Mouse (Mus musculus) embryonic facial prominence, embryonic 13.5 days (tissue): ENCODE results near the gene Robo3. TPM values are rescaled to one million over a fixed set of nuclear protein-coding genes. Genes with fewer than 3 reads are reported as not detected.

Experiments
- ATAC-seq: fragments of 200-750 bp; cut with Nextera tagmentation; 2 replicates; pipeline ENCODE4 v1.8.0; 2017; ENCODE audit warnings: low read depth; ENCODE audit not compliant: insufficient number of reproducible peaks, insufficient read depth, low FRiP score, low TSS enrichment
- H3K27ac ChIP-seq: fragments of 300-500 bp; sonication (generic); 2 replicates; pipeline ENCODE4 v1.5.1; 2015; ENCODE audit warnings: moderate library complexity, mild to moderate bottlenecking, inconsistent platforms
- H3K27me3 ChIP-seq: fragments of 300-500 bp; sonication (generic); 2 replicates; pipeline ENCODE4 v1.6.1; 2015; ENCODE audit warnings: mild to moderate bottlenecking, inconsistent platforms
- H3K36me3 ChIP-seq: fragments of 300-500 bp; sonication (generic); 2 replicates; pipeline ENCODE4 v1.6.1; 2015; ENCODE audit warnings: mild to moderate bottlenecking, inconsistent platforms
- H3K4me1 ChIP-seq: fragments of 300-500 bp; sonication (generic); 2 replicates; pipeline ENCODE4 v1.6.1; 2015; ENCODE audit warnings: inconsistent platforms
- H3K4me2 ChIP-seq: fragments of 300-500 bp; sonication (generic); 2 replicates; pipeline ENCODE4 v1.6.1; 2015; ENCODE audit warnings: moderate library complexity, mild to moderate bottlenecking, inconsistent platforms
- H3K4me3 ChIP-seq: fragments of 300-500 bp; sonication (generic); 2 replicates; pipeline ENCODE4 v1.5.1; 2015; ENCODE audit warnings: mild to moderate bottlenecking, inconsistent platforms
- H3K9ac ChIP-seq: fragments of 300-500 bp; sonication (generic); 2 replicates; pipeline ENCODE4 v1.6.1; 2015; ENCODE audit warnings: mild to moderate bottlenecking, inconsistent platforms
- H3K9me3 ChIP-seq: fragments of 300-500 bp; sonication (generic); 2 replicates; pipeline ENCODE4 v1.6.1; 2016; ENCODE audit warnings: inconsistent platforms
- whole genome bisulfite sequencing: fragments of 180-500 bp; shearing (Covaris S2); methylation state at CpG from one replicate; pipeline ENCODE4 v1.1.7; 2015; ENCODE audit warnings: mixed read lengths; 5-methylcytosine and 5-hydroxymethylcytosine counted together
- polyA plus RNA-seq: library from polyadenylated mRNA; unstranded; fragments of >200 nt; fragmentation: Nextera tagmentation; extraction: Ambion mirVana; gene quantifications from 2 replicates; pipeline ENCODE4 v1.2.1, GENCODE M21; 2015

Gene Robo3
- polyA plus RNA-seq, 1 experiment from 2014 or later: 0.62 TPM

DNA sequence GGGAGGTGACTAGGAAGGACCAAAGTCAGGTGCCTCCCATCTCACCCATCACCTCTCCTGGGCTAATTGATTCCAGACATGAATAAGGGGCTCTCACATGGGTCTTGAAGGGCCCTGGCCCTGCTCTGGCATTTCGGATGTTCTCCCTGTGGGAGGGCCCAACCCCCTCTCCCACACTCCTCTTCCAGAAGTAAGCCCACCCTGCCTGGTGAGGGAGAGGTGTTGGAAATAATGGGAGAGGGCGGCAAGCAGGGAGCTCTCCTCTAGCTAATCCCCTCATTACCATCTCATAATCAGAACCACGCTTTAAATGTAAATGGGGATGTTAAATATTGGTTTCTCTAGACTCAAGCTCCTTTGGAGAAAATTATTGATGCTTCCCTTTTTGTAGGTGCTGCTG lies 21.9 kb upstream of the Robo3 start:
- H3K27me3 ChIP-seq: peaks cover 99% of the 10 kb centered on the region
- H3K4me3 ChIP-seq: no peak overlapping the region
- H3K4me1 ChIP-seq: peaks cover 20% of the 10 kb centered on the region
- H3K36me3 ChIP-seq: no peaks in the 10 kb centered on the region
- no peaks in the 10 kb centered on the region for H3K9me3 ChIP-seq
- no peak for ATAC-seq
- 8% methylated on average over 3 of the region's 3 CpGs for WGBS
- no peak overlapping the region for H3K4me2 ChIP-seq
- no peak overlapping the region for H3K9ac ChIP-seq
- H3K27ac ChIP-seq: no peak overlapping the region

DNA sequence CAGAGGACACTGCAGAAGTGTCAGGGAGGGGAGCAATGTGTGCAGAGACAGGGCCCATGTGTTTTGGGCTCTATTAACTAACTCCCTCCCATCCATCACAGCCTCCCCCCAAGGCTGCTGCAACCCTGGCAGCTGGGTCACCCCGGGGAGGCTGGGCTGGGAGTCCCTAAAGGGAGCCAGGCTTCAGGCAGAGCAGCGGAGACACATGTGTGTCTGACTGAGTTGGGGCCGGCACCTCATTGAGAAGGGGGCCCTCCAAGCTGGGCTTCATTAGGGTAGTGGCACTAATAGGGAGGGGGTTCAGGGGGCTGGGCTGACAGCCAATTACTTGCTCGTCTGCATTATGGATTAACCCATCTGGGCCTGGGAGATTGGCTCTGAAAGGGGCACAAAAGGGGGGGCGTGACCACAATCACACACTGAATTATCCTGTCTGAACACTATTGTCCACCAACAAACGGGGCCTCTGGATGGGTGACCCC lies 21.0 kb upstream of the Robo3 start:
- Histone ChIP-seq H3K9ac (no peak overlapping the region), H3K27ac (no peak overlapping the region), H3K27me3 (peaks cover 96% of the 10 kb centered on the region), H3K4me1 (peaks cover 16% of the 10 kb centered on the region), H3K4me3 (no peak overlapping the region), H3K36me3 (no peaks in the 10 kb centered on the region), H3K4me2 (no peak overlapping the region), H3K9me3 (no peaks in the 10 kb centered on the region)
- 4% methylated on average over 6 of the region's 6 CpGs for WGBS
- 0 out of 2 replicates have a peak, but pooled peaks have one; percentile 67 for ATAC-seq

DNA sequence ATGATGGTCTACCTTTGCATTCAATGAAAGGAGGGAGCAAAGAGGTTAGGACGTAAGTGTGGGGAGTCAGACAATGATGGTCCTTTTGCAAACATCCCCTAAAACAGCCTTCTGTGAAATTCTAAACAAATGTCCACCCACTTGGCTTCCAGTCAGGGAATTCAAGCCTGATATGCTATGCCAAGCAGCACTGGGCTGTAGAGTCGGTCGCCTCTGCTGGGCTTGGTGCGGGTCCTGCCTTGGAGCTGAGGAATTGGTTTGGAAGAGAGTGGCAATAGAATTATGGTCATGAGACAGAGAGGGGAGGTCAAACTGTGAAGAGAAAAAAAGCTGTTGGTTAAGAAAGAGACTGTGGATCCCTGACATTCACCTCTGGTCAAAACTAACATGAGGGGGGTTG lies 20.3 kb upstream of the Robo3 start:
- Histone ChIP-seq H3K27me3 (peaks cover 92% of the 10 kb centered on the region), H3K27ac (no peak overlapping the region), H3K9me3 (no peaks in the 10 kb centered on the region), H3K36me3 (no peaks in the 10 kb centered on the region), H3K4me1 (peaks cover 16% of the 10 kb centered on the region), H3K4me2 (no peak overlapping the region), H3K4me3 (no peak overlapping the region), H3K9ac (no peak overlapping the region)
- no peak for ATAC-seq
- WGBS: 39% methylated on average over 4 of the region's 4 CpGs

DNA sequence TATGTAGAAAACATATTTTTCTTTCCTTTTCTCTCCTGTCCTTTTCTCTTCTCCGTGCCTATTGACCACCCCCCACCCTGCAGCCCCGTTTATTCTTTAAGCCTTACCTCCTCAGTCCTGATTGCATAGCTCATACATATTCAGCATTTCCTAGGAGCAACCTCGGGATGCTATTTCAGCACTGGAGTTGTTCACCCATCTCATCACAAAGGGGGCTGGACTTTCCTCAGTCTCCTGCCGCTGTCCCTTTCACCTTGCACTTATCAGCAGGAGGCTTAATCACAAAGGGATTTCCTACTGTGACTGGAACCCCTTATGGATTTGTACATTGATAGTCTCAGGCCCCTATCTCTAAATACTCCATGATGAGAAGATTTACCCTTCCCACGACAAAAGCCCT lies 19.4 kb upstream of the Robo3 start:
- H3K4me3 ChIP-seq: no peak overlapping the region
- no peak overlapping the region for H3K4me2 ChIP-seq
- no peak for ATAC-seq
- no peak overlapping the region for H3K9ac ChIP-seq
- H3K36me3 ChIP-seq: no peaks in the 10 kb centered on the region
- no peaks in the 10 kb centered on the region for H3K9me3 ChIP-seq
- 1% methylated on average over 5 of the region's 5 CpGs for WGBS
- H3K27ac ChIP-seq: no peak overlapping the region
- peaks cover 84% of the 10 kb centered on the region for H3K27me3 ChIP-seq
- H3K4me1 ChIP-seq: peaks cover 16% of the 10 kb centered on the region

DNA sequence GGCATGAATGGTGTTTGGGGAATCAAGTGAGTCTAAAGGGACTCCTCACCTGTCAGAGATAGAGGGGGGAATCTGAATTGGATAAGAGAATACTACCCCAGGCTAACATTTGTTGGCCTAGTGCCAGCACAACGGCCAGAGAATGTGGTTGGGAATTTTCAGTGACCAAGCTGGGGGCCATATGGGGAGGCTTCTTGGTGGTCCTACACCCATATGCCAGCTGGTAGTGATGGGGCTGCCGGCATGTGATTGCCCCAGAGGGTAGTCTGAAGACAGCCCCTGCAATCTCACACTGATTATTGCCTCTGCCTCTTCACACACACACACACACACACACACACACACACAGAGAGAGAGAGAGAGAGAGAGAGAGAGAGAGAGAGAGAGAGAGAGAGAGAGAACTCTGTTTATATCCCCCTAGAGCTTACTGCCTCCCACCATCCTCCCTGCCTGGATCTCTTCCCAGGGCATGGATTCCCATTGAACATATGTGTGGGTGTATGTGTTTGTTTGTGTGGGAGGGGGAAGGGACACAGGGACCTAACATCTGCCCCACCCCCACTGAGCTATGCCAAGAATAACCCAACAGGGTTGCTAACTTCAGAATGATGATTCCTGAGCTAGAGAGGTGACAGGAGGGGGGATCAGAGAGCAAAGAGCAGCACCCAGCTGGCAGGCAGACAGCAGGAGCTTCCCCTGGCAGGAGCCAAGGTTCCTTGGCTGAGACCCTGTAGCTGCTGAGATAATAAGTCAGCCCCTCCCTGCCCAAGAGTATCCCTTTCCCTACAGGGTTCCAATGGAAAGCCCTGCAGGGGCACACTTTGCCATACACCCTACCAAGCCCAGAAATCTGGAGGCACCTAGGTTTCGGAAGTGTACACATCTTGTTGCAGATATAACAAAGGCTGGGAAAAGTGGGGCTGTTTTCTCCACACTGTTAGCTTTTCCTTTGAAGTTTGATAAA lies 5.0 kb upstream of the Robo3 start:
- no peak for ATAC-seq
- Histone ChIP-seq H3K4me3 (no peak overlapping the region), H3K4me2 (no peak overlapping the region), H3K9ac (no peak overlapping the region), H3K27ac (no peak overlapping the region), H3K9me3 (no peaks in the 10 kb centered on the region), H3K4me1 (peaks cover 4% of the 10 kb centered on the region), H3K36me3 (no peaks in the 10 kb centered on the region), H3K27me3 (peaks cover 46% of the 10 kb centered on the region)
- 32% methylated on average over 3 of the region's 3 CpGs for WGBS

DNA sequence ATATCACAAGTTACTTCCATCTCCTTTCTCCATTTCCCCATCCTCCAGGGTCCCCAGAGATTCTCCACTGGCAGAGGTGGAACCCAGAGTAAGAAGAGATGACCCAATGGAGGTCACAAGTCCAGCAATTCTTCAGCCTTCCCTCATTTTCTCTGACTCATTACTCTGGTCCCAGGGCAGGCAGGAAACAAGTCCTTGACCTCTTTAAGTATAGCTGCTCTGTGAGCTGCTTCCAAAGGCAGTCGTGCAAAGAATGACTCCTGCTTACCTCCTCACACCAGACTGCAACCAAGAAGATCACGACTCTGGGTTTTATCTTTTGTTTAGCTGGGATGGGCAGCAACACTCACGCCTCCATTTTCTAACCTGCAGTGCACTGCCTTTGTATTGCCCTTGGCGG lies 2.6 kb upstream of the Robo3 start:
- H3K9me3 ChIP-seq: no peaks in the 10 kb centered on the region
- WGBS: 10% methylated on average over 4 of the region's 4 CpGs
- no peak for ATAC-seq
- H3K4me3 ChIP-seq: no peak overlapping the region
- peaks cover 70% of the 10 kb centered on the region for H3K27me3 ChIP-seq
- no peaks in the 10 kb centered on the region for H3K36me3 ChIP-seq
- no peak overlapping the region for H3K4me2 ChIP-seq
- no peak overlapping the region for H3K27ac ChIP-seq
- peaks cover 20% of the 10 kb centered on the region for H3K4me1 ChIP-seq
- no peak overlapping the region for H3K9ac ChIP-seq

DNA sequence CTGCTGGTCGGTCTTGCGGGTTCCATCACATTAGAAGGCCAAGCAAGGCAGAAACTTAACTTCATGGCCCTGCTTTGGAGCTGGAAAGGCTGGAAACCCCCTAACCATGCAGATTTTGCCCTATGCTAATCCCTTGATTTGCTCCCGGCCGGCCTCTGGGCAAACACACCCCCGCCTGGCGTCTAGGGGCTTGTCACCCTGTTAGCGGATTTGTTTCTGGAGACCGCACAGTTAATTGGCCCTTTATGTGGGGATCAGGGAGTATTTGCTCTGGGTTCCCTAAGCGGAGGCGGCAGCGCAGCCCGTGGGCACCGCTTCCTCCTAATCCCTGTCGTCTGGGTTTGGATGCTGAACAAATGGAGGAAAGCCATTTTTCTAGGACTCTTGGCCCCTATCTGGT lies 1.9 kb upstream of the Robo3 start:
- Histone ChIP-seq H3K4me3 (no peak overlapping the region), H3K9me3 (no peaks in the 10 kb centered on the region), H3K9ac (no peak overlapping the region), H3K4me1 (peaks cover 20% of the 10 kb centered on the region), H3K4me2 (no peak overlapping the region), H3K27ac (no peak overlapping the region), H3K36me3 (no peaks in the 10 kb centered on the region), H3K27me3 (peaks cover 77% of the 10 kb centered on the region)
- no peak for ATAC-seq
- under 1% methylated on average over 14 of the region's 14 CpGs for WGBS

DNA sequence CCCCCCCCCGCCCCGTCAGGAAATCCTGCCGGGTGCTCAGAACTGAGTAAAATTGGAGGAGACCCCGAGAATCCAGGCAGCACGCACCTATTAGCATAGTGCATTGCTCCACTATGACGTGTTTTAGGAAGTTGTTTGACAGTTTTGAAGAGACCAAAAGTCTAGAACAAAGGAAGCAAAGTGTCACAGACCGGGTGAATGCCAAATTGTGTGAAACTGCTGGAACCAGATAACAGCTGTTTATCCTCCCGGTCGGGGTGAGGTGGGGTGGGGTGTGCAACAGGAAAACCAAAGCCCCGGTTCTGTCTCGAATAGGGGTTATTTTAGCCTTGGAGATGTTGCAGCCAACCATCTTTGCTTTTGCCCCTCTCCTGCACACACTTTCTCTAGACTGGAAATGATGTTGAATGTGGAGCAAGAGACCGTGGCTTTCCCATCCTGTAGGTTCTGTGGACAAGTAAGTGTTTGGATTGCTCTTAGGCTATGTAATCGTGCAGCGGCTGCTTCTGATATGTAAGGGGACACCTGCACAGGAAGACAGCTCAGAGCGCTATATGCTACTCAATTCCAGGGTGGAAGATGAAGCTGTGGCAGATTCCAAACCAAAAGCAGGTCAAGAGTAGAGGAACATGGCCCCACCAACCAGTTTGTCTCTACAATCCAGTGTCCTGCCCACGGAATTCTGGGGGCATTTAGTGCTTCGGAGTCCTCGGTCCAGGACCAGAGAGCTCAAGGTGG lies 946 bp upstream of the Robo3 start:
- no peak overlapping the region for H3K4me3 ChIP-seq
- H3K9me3 ChIP-seq: no peaks in the 10 kb centered on the region
- WGBS: 3% methylated on average over 18 of the region's 18 CpGs
- no peaks in the 10 kb centered on the region for H3K36me3 ChIP-seq
- ATAC-seq: no peak
- H3K27ac ChIP-seq: no peak overlapping the region
- H3K9ac ChIP-seq: no peak overlapping the region
- peak overlapping the region; percentile 59; the same call in 1 of the 2 replicates for H3K4me2 ChIP-seq
- H3K27me3 ChIP-seq: peaks cover 85% of the 10 kb centered on the region
- H3K4me1 ChIP-seq: peaks cover 20% of the 10 kb centered on the region

DNA sequence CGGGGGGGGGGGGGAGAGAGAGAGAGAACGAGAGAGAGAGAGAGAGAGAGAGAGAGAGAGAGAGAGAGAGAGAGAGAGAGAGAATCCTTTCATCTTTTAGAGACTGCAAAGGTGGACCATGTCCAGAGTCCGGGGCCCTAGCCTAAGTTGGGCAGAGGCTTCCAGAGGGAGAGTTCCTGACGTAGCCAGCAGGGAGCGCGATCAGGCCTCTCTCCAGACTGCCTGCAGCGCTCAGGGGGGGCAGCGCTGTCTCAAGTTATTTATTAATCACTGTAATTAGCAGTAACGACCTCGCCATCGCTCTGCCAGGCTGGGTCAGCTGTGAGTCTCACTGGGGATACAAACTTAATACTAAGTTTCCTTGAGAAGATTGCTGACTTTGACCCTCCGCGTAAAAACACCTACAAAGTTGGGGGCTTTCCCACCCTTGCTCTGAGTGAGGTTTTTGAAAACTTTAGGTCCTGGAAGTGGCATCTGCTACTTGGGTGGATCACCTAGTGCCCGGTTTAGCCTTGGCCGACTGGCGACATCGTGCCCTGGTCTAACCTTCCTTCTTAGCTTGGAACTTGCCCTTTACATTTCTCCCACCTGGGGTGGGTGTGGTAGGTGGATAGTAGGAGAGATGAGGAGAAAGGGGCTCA lies 900 bp downstream of the Robo3 start:
- Histone ChIP-seq H3K36me3 (no peaks in the 10 kb centered on the region), H3K9ac (no peak overlapping the region), H3K4me3 (peak overlapping the region; percentile 38), H3K27ac (no peak overlapping the region), H3K4me1 (peaks cover 18% of the 10 kb centered on the region), H3K4me2 (peak overlapping the region; percentile 59), H3K9me3 (no peaks in the 10 kb centered on the region), H3K27me3 (peaks cover 98% of the 10 kb centered on the region)
- 1% methylated on average over 16 of the region's 17 CpGs for WGBS
- ATAC-seq: no peak

DNA sequence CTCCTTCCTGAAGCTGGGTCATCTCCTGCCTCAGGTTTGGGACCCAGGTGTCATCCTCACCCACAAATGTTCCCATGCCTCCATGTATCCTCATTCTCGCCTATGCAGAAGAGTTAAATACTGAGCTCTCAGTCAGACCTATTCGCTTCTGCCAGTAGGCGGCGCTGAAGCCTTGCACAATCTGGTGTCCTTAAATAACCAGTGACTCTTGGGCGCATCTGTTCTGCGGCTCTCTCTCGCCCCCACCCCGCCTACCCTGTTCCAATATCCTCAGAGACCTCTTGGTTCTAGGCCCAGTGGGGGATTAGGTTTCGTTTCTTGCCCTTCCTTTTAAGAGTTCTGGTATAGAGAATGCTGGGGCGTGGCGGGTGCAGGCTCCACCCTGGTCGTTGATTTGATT lies 2.5 kb downstream of the Robo3 start:
- H3K4me2 ChIP-seq: peak overlapping the region; percentile 49
- H3K9ac ChIP-seq: no peak overlapping the region
- H3K9me3 ChIP-seq: no peaks in the 10 kb centered on the region
- peak; percentile 64 for ATAC-seq
- 2% methylated on average over 12 of the region's 12 CpGs for WGBS
- no peaks in the 10 kb centered on the region for H3K36me3 ChIP-seq
- H3K4me3 ChIP-seq: peak overlapping the region; percentile 21
- H3K27me3 ChIP-seq: peaks cover 92% of the 10 kb centered on the region
- peaks cover 18% of the 10 kb centered on the region for H3K4me1 ChIP-seq
- no peak overlapping the region for H3K27ac ChIP-seq

DNA sequence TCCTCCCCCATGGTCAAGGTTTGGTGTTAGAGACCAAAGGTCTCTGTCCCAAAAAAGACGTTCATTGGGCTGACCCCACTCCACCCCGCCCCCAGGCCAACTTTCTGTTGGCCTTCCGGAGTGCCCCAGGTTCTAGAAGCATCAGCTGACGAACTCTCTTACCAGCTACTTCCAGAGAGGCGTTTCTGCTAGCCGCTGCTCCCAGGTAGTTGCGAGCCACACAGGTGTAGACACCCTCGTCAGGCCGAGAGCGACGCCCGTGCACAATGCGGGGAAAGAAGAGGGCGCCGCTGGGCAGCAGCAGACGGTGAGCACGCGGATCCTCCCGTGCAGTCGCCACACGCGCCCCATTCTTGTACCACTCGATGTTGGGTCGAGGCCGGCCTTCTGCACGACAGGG lies 3.7 kb downstream of the Robo3 start:
- no peak overlapping the region for H3K4me3 ChIP-seq
- H3K4me2 ChIP-seq: no peak overlapping the region
- H3K27ac ChIP-seq: no peak overlapping the region
- ATAC-seq: no peak
- H3K9ac ChIP-seq: no peak overlapping the region
- no peaks in the 10 kb centered on the region for H3K36me3 ChIP-seq
- 27% methylated on average over 26 of the region's 26 CpGs for WGBS
- peaks cover 82% of the 10 kb centered on the region for H3K27me3 ChIP-seq
- H3K4me1 ChIP-seq: peaks cover 18% of the 10 kb centered on the region
- H3K9me3 ChIP-seq: no peaks in the 10 kb centered on the region
